Mouse (Mus musculus) WW6 (cell line): ENCODE data around the gene Gas1.

Experiments used
- DNase-seq: peaks from one replicate; pipeline ENCODE4 v3.0.0-alpha.2; 2013; ENCODE audit warnings: low read depth, low spot score

Gene Gas1

GRCm38 (mm10) chr13:60177106-60177796 is at the start of gene Gas1:
TSS of gene Gas1 (minus strand) at chr13:60177365.
- peak; percentile 83 for DNase-seq

GRCm38 (mm10) chr13:60226251-60226836 is 49.2 kb upstream of the Gas1 start:
- DNase-seq: no peak

- no peak for DNase-seq
Observed at GRCm38 (mm10) chr13:60225736-60226135, 48.6 kb upstream of the Gas1 start.

GRCm38 (mm10) chr13:60225276-60225675 is 48.1 kb upstream of the Gas1 start:
- no peak for DNase-seq

GRCm38 (mm10) chr13:60223797-60224196 is 46.6 kb upstream of the Gas1 start:
- DNase-seq: no peak

- DNase-seq: no peak
Observed at GRCm38 (mm10) chr13:60222336-60222735, 45.2 kb upstream of the Gas1 start.

GRCm38 (mm10) chr13:60213896-60214295 is 36.7 kb upstream of the Gas1 start:
- DNase-seq: no peak

- no peak for DNase-seq
Observed at GRCm38 (mm10) chr13:60207135-60207601, 30.0 kb upstream of the Gas1 start.

GRCm38 (mm10) chr13:60204746-60205145 is 27.6 kb upstream of the Gas1 start:
- DNase-seq: no peak

- DNase-seq: no peak
Observed at GRCm38 (mm10) chr13:60193273-60193672, 16.1 kb upstream of the Gas1 start.

GRCm38 (mm10) chr13:60189923-60190322 is 12.8 kb upstream of the Gas1 start:
- no peak for DNase-seq

- DNase-seq: no peak
Observed at GRCm38 (mm10) chr13:60188952-60189351, 11.8 kb upstream of the Gas1 start.

- no peak for DNase-seq
Observed at GRCm38 (mm10) chr13:60187276-60187675, 10.1 kb upstream of the Gas1 start.

- no peak for DNase-seq
Observed at GRCm38 (mm10) chr13:60182346-60182745, 5.2 kb upstream of the Gas1 start.

GRCm38 (mm10) chr13:60179641-60180040 is 2.5 kb upstream of the Gas1 start:
- DNase-seq: no peak

- DNase-seq: no peak
Observed at GRCm38 (mm10) chr13:60178416-60178815, 1.3 kb upstream of the Gas1 start.

- DNase-seq: no peak
Observed at GRCm38 (mm10) chr13:60177797-60178110, 589 bp upstream of the Gas1 start.

GRCm38 (mm10) chr13:60176776-60177105 is 424 bp downstream of the Gas1 start:
- no peak for DNase-seq

- no peak for DNase-seq
Observed at GRCm38 (mm10) chr13:60176136-60176775, 909 bp downstream of the Gas1 start.

GRCm38 (mm10) chr13:60175490-60176135 is 1.6 kb downstream of the Gas1 start:
- DNase-seq: no peak

GRCm38 (mm10) chr13:60174953-60175352 is 2.2 kb downstream of the Gas1 start:
- no peak for DNase-seq
